Mouse (Mus musculus) bone marrow macrophage, adult 2 months (primary cell): Measurements from ENCODE around the gene Ubfd1. TPM values are rescaled to one million over a fixed set of nuclear protein-coding genes. Genes with fewer than 3 reads are reported as not detected.

ENCODE experiments used
- H3K27ac ChIP-seq: 2 replicates; pipeline ENCODE4 v1.5.1; 2012; ENCODE audit warnings: low read depth, low read length; ENCODE audit not compliant: insufficient read depth
- H3K4me1 ChIP-seq: 2 replicates; pipeline ENCODE4 v1.6.1; 2012; ENCODE audit warnings: low read length; ENCODE audit not compliant: control insufficient read depth, insufficient read depth
- H3K4me3 ChIP-seq: 2 replicates; pipeline ENCODE4 v1.5.1; 2012; ENCODE audit warnings: mild to moderate bottlenecking, low read length, moderate library complexity; ENCODE audit not compliant: insufficient read depth
- CTCF ChIP-seq: IDR thresholded peaks from 2 replicates; pipeline ENCODE4 v1.5.1; 2012; ENCODE audit warnings: low read depth, mild to moderate bottlenecking, low read length, moderate library complexity
- POLR2A ChIP-seq: IDR thresholded peaks from 2 replicates; pipeline ENCODE4 v1.6.1; 2012; ENCODE audit warnings: mild to moderate bottlenecking, low read depth, low read length, borderline replicate concordance
- polyA plus RNA-seq: library from polyadenylated mRNA; stranded (reverse); fragments of >200 nt; gene quantifications from 2 replicates; pipeline ENCODE4 v1.2.4, GENCODE M21; 2012; ENCODE audit not compliant: missing spikeins, insufficient read depth, insufficient read length

The Ubfd1 gene
- polyA plus RNA-seq, 1 experiment = 29.7 TPM

- Histone ChIP-seq H3K4me3 (no peak overlapping the region), H3K4me1 (no peaks in the 10 kb centered on the region), H3K27ac (no peak overlapping the region)
- TF ChIP-seq CTCF (no peak), POLR2A (no peak)
Observed at GRCm38 (mm10) chr7:122123518-122123917, 56.5 kb downstream of the Ubfd1 start.

GRCm38 (mm10) chr7:122125636-122126035 is 58.7 kb downstream of the Ubfd1 start:
- TF ChIP-seq POLR2A (no peak), CTCF (no peak)
- Histone ChIP-seq H3K4me1 (no peaks in the 10 kb centered on the region), H3K4me3 (no peak overlapping the region), H3K27ac (no peak overlapping the region)

GRCm38 (mm10) chr7:122126946-122127345 is 60.0 kb downstream of the Ubfd1 start:
- no peak overlapping the region for H3K27ac ChIP-seq
- TF ChIP-seq POLR2A = no peak
- TF ChIP-seq CTCF = no peak
- H3K4me3 ChIP-seq = no peak overlapping the region

More at GRCm38 (mm10) chr7:122126946-122127345, 60.0 kb downstream of the Ubfd1 start:
- peaks cover 4% of the 10 kb centered on the region for H3K4me1 ChIP-seq

Other genes starting within 250 kb of the Ubfd1 start
- not detected in 2 replicates for gene Scnn1b, start 202.1 kb upstream of the Ubfd1 start, polyA plus RNA-seq
- gene Cog7, start 85.5 kb upstream of the Ubfd1 start, polyA plus RNA-seq = 20.4 and 25.3 TPM in 2 replicates
- 28.4 and 30.2 TPM in 2 replicates for gene Gga2, start 46.0 kb upstream of the Ubfd1 start, polyA plus RNA-seq
- gene Ears2, start 88 bp downstream of the Ubfd1 start, polyA plus RNA-seq = 1.5 and 2.1 TPM in 2 replicates
- 96.8 and 102 TPM in 2 replicates for gene Ndufab1, start 34.7 kb downstream of the Ubfd1 start, polyA plus RNA-seq
- gene Palb2, start 65.8 kb downstream of the Ubfd1 start, polyA plus RNA-seq = 12.2 and 12.5 TPM in 2 replicates
- 118 and 129 TPM in 2 replicates for gene Dctn5, start 65.9 kb downstream of the Ubfd1 start, polyA plus RNA-seq
- gene Plk1, start 92.3 kb downstream of the Ubfd1 start, polyA plus RNA-seq = 28.0 and 31.9 TPM in 2 replicates
- not detected in 2 replicates for gene Ern2, start 119.0 kb downstream of the Ubfd1 start, polyA plus RNA-seq
- 0.99 and 1.3 TPM in 2 replicates for gene Chp2, start 152.3 kb downstream of the Ubfd1 start, polyA plus RNA-seq
- gene Prkcb, start 221.6 kb downstream of the Ubfd1 start, polyA plus RNA-seq = 196 and 203 TPM in 2 replicates